Mouse (Mus musculus) myocyte (in vitro differentiated cells): ENCODE results near the gene Fam174b. TPM values are rescaled to one million over a fixed set of nuclear protein-coding genes. Genes with fewer than 3 reads are reported as not detected.

Experiments used
- H3K27me3 ChIP-seq: one replicate; pipeline ENCODE4 v1.6.1; 2011; ENCODE audit not compliant: control insufficient read depth, insufficient read depth, insufficient read length
- H3K36me3 ChIP-seq: one replicate; pipeline ENCODE4 v1.6.1; 2011; ENCODE audit not compliant: control insufficient read depth, insufficient read depth
- H3K4me2 ChIP-seq: one replicate; pipeline ENCODE4 v1.6.1; 2011; ENCODE audit warnings: low read depth, control low read depth
- H3K4me3 ChIP-seq: one replicate; pipeline ENCODE4 v1.5.1; 2011; ENCODE audit warnings: mild to moderate bottlenecking, control low read depth, moderate library complexity
- H3K79me2 ChIP-seq: one replicate; pipeline ENCODE4 v1.6.1; 2011; ENCODE audit not compliant: control insufficient read depth, insufficient read depth
- H3ac ChIP-seq: one replicate; pipeline ENCODE4 v1.6.1; 2011; ENCODE audit not compliant: control insufficient read depth, insufficient read length
- CEBPB ChIP-seq: IDR thresholded peaks from 2 replicates; pipeline ENCODE4 v1.6.1; 2011; ENCODE audit warnings: mild to moderate bottlenecking, moderate library complexity; ENCODE audit not compliant: poor library complexity, insufficient read depth, severe bottlenecking
- E2F4 ChIP-seq: IDR thresholded peaks from one replicate; pipeline ENCODE4 v1.6.1; 2011; ENCODE audit warnings: mild to moderate bottlenecking, control low read depth, moderate library complexity; ENCODE audit not compliant: insufficient read depth
- MAX ChIP-seq: IDR thresholded peaks from one replicate; pipeline ENCODE4 v1.6.1; 2011; ENCODE audit warnings: low read depth, mild to moderate bottlenecking, control low read depth
- MYOD1 ChIP-seq, 3 experiments: IDR thresholded peaks; one replicate each; pipeline ENCODE4 v1.6.1; 2011; ENCODE audit warnings: control low read depth in 2 of 3, low read depth in 2 of 3, mild to moderate bottlenecking in 2 of 3, moderate library complexity in 1 of 3; ENCODE audit not compliant: insufficient read length in 2 of 3, control insufficient read depth in 1 of 3
- MYOG ChIP-seq, 3 experiments: IDR thresholded peaks; one replicate each; pipeline ENCODE4 v1.6.1; 2011; ENCODE audit warnings: control low read depth in 2 of 3, low read depth in 2 of 3, mild to moderate bottlenecking in 2 of 3; ENCODE audit not compliant: insufficient read length in 2 of 3, control insufficient read depth in 1 of 3, insufficient read depth in 1 of 3
- POLR2A ChIP-seq: IDR thresholded peaks from one replicate; pipeline ENCODE4 v1.6.1; 2011; ENCODE audit warnings: low read depth, mild to moderate bottlenecking, control low read depth, moderate library complexity; ENCODE audit not compliant: insufficient read length
- POLR2AphosphoS2 ChIP-seq: IDR thresholded peaks from one replicate; pipeline ENCODE4 v1.6.1; 2011; ENCODE audit warnings: low read depth, control low read depth; ENCODE audit not compliant: insufficient read length
- REST ChIP-seq: IDR thresholded peaks from one replicate; pipeline ENCODE4 v1.6.1; 2011; ENCODE audit warnings: mild to moderate bottlenecking, control low read depth, moderate library complexity; ENCODE audit not compliant: insufficient read depth, insufficient read length
- SRF ChIP-seq: IDR thresholded peaks from one replicate; pipeline ENCODE4 v1.6.1; 2011; ENCODE audit warnings: low read depth; ENCODE audit not compliant: control insufficient read depth, insufficient read length
- TCF12 ChIP-seq: IDR thresholded peaks from one replicate; pipeline ENCODE4 v1.6.1; 2011; ENCODE audit warnings: mild to moderate bottlenecking, control low read depth; ENCODE audit not compliant: poor library complexity, insufficient read depth, severe bottlenecking
- TCF3 ChIP-seq: IDR thresholded peaks from one replicate; pipeline ENCODE4 v1.6.1; 2011; ENCODE audit warnings: low read depth, control low read depth; ENCODE audit not compliant: insufficient read length
- USF1 ChIP-seq: IDR thresholded peaks from one replicate; pipeline ENCODE4 v1.6.1; 2011; ENCODE audit warnings: low read depth, mild to moderate bottlenecking, control low read depth, moderate library complexity
- polyA plus RNA-seq: library from polyadenylated mRNA; unstranded; fragments of >200 nt; fragmentation: generic; extraction: Trizol; gene quantifications from one replicate; pipeline ENCODE4 v1.2.1, GENCODE M21; 2012; ENCODE audit warnings: missing spikeins

The Fam174b gene
- polyA plus RNA-seq, 1 experiment, result not detected

- Histone ChIP-seq H3K27me3 (peaks cover 3% of the 10 kb centered on the region), H3K4me2 (peak overlapping the region; percentile 9), H3K4me3 (no peak overlapping the region), H3ac (no peak overlapping the region), H3K36me3 (no peaks in the 10 kb centered on the region), H3K79me2 (no peaks in the 10 kb centered on the region)
- no peak for TF ChIP-seq MYOG (IDR thresholded peaks at IDR 0.05; ENCODE audit: control insufficient read depth in 1 of 3, insufficient read depth in 1 of 3, insufficient read length in 2 of 3, low read depth in 2 of 3)
- no peak for TF ChIP-seq TCF3
- TF ChIP-seq POLR2AphosphoS2, result no peak
- TF ChIP-seq CEBPB, result no peak
- no peak for TF ChIP-seq TCF12
- no peak for TF ChIP-seq SRF
- no peak for TF ChIP-seq MAX
- no peak for TF ChIP-seq POLR2A
- TF ChIP-seq REST, result no peak
Measured at GRCm38 (mm10) chr7:73716841-73717240, 23.3 kb upstream of the Fam174b start.

- Histone ChIP-seq H3K4me2 (no peak overlapping the region), H3K27me3 (peaks cover 6% of the 10 kb centered on the region), H3K79me2 (no peaks in the 10 kb centered on the region), H3K4me3 (no peak overlapping the region), H3K36me3 (no peaks in the 10 kb centered on the region), H3ac (no peak overlapping the region)
- TF ChIP-seq MAX, result no peak
- no peak for TF ChIP-seq POLR2A
- no peak for TF ChIP-seq TCF12
- no peak for TF ChIP-seq TCF3
- TF ChIP-seq SRF, result no peak
- no peak for TF ChIP-seq REST
- TF ChIP-seq USF1, result no peak
- no peak for TF ChIP-seq E2F4
- no peak for TF ChIP-seq CEBPB
- no peak for TF ChIP-seq POLR2AphosphoS2
- TF ChIP-seq MYOG (IDR thresholded peaks at IDR 0.05; ENCODE audit: control insufficient read depth in 1 of 3, insufficient read depth in 1 of 3, insufficient read length in 2 of 3, low read depth in 2 of 3), result no peak
- no peak for TF ChIP-seq MYOD1 (IDR thresholded peaks at IDR 0.05; ENCODE audit: control insufficient read depth in 1 of 3, insufficient read length in 2 of 3, low read depth in 2 of 3)
Measured at GRCm38 (mm10) chr7:73718031-73718430, 22.1 kb upstream of the Fam174b start.

- no peak overlapping the region for H3ac ChIP-seq
- no peaks in the 10 kb centered on the region for H3K79me2 ChIP-seq
- H3K27me3 ChIP-seq, result peaks cover 6% of the 10 kb centered on the region
- no peak overlapping the region for H3K4me2 ChIP-seq
- H3K4me3 ChIP-seq, result no peak overlapping the region
- no peaks in the 10 kb centered on the region for H3K36me3 ChIP-seq
- no peak for TF ChIP-seq CEBPB
- TF ChIP-seq E2F4, result no peak
- TF ChIP-seq POLR2AphosphoS2, result no peak
- no peak for TF ChIP-seq TCF3
- TF ChIP-seq TCF12, result no peak
- no peak for TF ChIP-seq REST
- no peak for TF ChIP-seq MYOG (IDR thresholded peaks at IDR 0.05; ENCODE audit: control insufficient read depth in 1 of 3, insufficient read depth in 1 of 3, insufficient read length in 2 of 3, low read depth in 2 of 3)
- TF ChIP-seq SRF, result no peak
- no peak for TF ChIP-seq MYOD1 (IDR thresholded peaks at IDR 0.05; ENCODE audit: control insufficient read depth in 1 of 3, insufficient read length in 2 of 3, low read depth in 2 of 3)
- no peak for TF ChIP-seq USF1
- no peak for TF ChIP-seq MAX
- TF ChIP-seq POLR2A, result no peak
Measured at GRCm38 (mm10) chr7:73718497-73719007, 21.6 kb upstream of the Fam174b start.

- H3K4me2 ChIP-seq, result no peak overlapping the region
- no peaks in the 10 kb centered on the region for H3K79me2 ChIP-seq
- TF ChIP-seq TCF12, result no peak
- TF ChIP-seq REST, result no peak
- TF ChIP-seq POLR2AphosphoS2, result no peak
- no peak for TF ChIP-seq CEBPB
- TF ChIP-seq TCF3, result no peak
- no peak for TF ChIP-seq POLR2A
- no peak for TF ChIP-seq MYOD1 (IDR thresholded peaks at IDR 0.05; ENCODE audit: control insufficient read depth in 1 of 3, insufficient read length in 2 of 3, low read depth in 2 of 3)
- no peak for TF ChIP-seq MAX
- TF ChIP-seq SRF, result no peak
- TF ChIP-seq E2F4, result no peak
- TF ChIP-seq USF1, result no peak
- TF ChIP-seq MYOG (IDR thresholded peaks at IDR 0.05; ENCODE audit: control insufficient read depth in 1 of 3, insufficient read depth in 1 of 3, insufficient read length in 2 of 3, low read depth in 2 of 3), result no peak
- H3K4me3 ChIP-seq, result no peak overlapping the region
- H3K27me3 ChIP-seq, result peaks cover 6% of the 10 kb centered on the region
- no peaks in the 10 kb centered on the region for H3K36me3 ChIP-seq
- no peak overlapping the region for H3ac ChIP-seq
Measured at GRCm38 (mm10) chr7:73721046-73721445, 19.1 kb upstream of the Fam174b start.
